Mouse (Mus musculus): Measurements from ENCODE around the gene Atp8a1. TPM values are rescaled to one million over a fixed set of nuclear protein-coding genes. Genes with fewer than 3 reads are reported as not detected.
A peak's percentile ranks its signal among the peaks of the same experiment; 100 is the strongest.

Atp8a1 gene
- total RNA-seq, 2 experiments from 2014 or later: 171 to 190 TPM

- DNase-seq (ENCODE audit: extremely low spot score in 1 of 2, low spot score in 2 of 2): no peak
- H3K27ac ChIP-seq: no peak overlapping the region
- intact Hi-C loops (cut with DNase I): loop anchor here (5.0 kb wide), 1 partner anchor 56 kb away; no protein-coding TSS in a partner anchor
- TF ChIP-seq CTCF (IDR thresholded peaks at IDR 0.05): no peak
- no peak overlapping the region for H3K4me3 ChIP-seq
Measured at GRCm38 (mm10) chr5:67641406-67642120, 205.7 kb downstream of the Atp8a1 start.

GRCm38 (mm10) chr5:67640596-67641312, 206.5 kb downstream of the Atp8a1 start:
- intact Hi-C loops (cut with DNase I): loop anchor here (5.0 kb wide), 1 partner anchor 57 kb away; no protein-coding TSS in a partner anchor
- H3K27ac ChIP-seq: no peak overlapping the region
- TF ChIP-seq CTCF (IDR thresholded peaks at IDR 0.05): no peak
- no peak for DNase-seq (ENCODE audit: extremely low spot score in 1 of 2, low spot score in 2 of 2)
- no peak overlapping the region for H3K4me3 ChIP-seq

DNA sequence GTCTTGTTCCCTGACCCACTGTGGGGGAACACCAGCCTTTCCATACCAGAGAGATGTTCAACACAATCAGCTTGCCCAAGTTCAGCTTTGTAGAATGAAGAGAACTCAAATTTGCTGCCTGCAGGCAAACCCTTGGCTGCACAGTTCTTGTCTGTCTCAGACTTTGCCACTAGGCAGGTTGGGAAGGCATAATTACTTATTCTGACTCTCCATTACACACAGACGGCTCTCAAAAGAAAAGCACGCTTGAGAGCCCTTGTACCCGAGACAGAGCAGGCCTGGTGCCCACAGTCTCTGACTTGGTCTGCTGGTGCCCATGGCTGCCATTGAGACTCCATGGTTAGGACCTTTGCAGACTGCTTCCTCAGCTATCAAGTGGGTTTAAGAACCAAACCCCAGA, 212.9 kb downstream of the Atp8a1 start:
- no peak for TF ChIP-seq CTCF (IDR thresholded peaks at IDR 0.05)

DNA sequence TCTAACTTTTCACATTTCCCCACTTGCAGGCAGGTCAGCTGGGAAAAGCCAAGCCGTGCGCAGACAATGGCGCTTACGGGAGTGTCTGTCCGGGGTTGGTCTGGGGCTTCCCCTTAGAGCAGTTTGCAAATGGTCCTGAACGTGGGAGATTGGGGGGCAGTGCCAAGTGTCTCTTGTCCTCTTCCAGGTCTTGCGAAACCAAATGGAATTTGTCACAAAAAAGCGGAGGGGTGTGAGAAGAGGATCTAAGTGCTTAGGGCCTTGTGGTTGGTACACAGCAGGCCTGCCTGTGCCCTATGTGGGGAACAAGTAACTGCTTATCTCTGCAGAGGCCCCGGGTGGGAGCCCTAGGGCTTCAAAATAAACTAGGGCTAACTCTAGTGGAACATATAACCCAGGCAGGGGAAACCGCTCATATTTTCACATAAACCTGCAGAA, 213.4 kb downstream of the Atp8a1 start:
- Histone ChIP-seq H3K4me3 (no peak overlapping the region), H3K27ac (no peak overlapping the region)
- DNase-seq (ENCODE audit: extremely low spot score in 1 of 2, low spot score in 2 of 2): no peak
- intact Hi-C loops (cut with DNase I): no loop called here
- TF ChIP-seq CTCF (IDR thresholded peaks at IDR 0.05): no peak

More for the DNA sequence above, 212.9 kb downstream of the Atp8a1 start:
- no peak overlapping the region for H3K27ac ChIP-seq
- no peak overlapping the region for H3K4me3 ChIP-seq
- no peak for DNase-seq (ENCODE audit: extremely low spot score in 1 of 2, low spot score in 2 of 2)
- intact Hi-C loops (cut with DNase I): no loop called here

DNA sequence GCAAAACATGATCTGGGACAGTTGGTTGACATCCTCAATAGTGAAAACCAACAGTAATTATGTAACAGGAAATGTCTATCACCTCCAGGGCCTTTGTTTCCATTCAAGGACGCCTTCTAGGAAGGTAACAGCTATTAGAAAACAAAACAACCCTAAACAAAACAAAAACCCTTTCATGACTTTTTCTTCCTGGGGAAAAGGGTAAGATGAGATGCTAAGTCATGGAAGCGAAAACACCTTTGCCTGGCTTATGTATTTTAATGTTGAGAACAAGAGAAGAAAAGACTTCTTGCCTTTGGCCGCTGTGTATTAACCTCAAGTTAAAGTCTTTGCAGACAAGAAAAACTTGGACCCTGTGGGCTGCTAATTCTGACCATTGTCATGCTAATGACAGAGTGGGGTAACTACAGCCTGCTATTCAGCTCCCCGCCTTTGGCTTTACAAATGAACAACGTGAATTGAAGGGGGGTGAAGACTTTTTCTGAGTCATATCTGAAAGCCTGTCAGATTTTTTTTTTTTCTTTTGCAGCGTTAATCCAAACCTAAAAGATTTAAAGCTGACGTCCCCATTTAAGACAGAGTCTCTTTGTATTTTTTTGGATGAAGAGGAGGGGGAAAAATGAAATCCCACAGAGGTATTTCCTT, 214.0 kb downstream of the Atp8a1 start:
- Histone ChIP-seq H3K27ac (no peak overlapping the region), H3K4me3 (no peak overlapping the region)
- intact Hi-C loops (cut with DNase I): no loop called here
- DNase-seq (ENCODE audit: extremely low spot score in 1 of 2, low spot score in 2 of 2): no peak
- TF ChIP-seq CTCF (IDR thresholded peaks at IDR 0.05): no peak

DNA sequence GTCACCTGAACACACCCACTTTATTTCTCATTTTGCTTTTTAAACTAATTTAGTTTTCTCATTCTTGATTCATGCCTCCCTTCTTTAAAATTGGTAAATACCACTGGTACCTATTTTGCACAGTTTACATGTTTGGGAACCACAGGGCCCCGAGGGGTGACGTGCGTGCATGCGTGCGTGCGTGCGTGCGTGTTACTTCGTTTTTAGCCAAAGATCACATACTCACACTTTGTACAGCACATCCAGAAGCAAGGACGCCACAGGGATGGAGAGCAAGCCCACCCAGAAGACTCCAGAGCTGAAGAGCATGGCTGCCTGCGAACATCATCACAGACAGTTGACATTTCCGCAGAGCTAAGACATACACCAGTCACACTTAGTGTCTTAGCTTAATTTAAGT, 216.0 kb downstream of the Atp8a1 start:
- TF ChIP-seq CTCF (IDR thresholded peaks at IDR 0.05): no peak
- intact Hi-C loops (cut with DNase I): no loop called here
- no peak for DNase-seq (ENCODE audit: extremely low spot score in 1 of 2, low spot score in 2 of 2)
- Histone ChIP-seq H3K4me3 (no peak overlapping the region), H3K27ac (no peak overlapping the region)

DNA sequence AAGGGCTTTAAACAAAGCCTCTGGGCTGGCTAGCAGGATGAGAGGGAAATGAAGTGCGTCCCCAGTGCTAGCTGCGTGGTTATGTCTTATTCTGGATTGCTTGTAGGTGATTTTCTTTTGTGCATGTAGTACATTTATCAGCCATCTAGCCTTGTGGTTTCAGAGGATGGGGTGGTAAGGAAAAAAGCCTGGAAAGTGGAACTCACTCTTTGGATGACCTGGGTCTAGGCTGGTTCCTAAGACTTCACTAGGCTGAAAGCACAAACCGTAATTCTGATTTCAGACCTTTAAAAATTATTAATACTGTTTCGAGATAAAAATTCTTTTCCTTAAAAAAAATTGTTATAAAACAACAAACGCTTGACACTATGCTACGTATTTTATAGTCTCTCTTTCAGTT, 217.4 kb downstream of the Atp8a1 start:
- intact Hi-C loops (cut with DNase I): no loop called here
- no peak for DNase-seq (ENCODE audit: extremely low spot score in 1 of 2, low spot score in 2 of 2)
- TF ChIP-seq CTCF (IDR thresholded peaks at IDR 0.05): no peak
- Histone ChIP-seq H3K27ac (no peak overlapping the region), H3K4me3 (no peak overlapping the region)

DNA sequence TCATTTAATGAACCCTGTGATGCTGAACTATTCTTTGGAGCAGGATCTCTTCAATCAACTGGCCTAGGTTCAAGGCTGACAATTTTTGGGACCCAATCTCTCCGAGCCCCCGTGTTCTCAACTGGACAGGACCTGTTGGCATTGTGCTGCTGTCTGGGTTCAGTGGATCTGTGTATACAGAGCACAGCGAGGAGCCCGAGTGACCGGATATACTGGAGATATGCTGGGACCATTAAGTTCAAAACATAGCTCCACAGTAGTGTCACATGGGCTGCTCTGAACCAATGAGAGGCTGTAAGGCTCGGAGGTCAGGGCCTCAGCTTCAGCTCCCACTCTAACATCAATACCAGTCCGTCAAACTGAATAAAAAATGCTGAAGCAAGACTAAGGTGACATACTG, 217.8 kb downstream of the Atp8a1 start:
- intact Hi-C loops (cut with DNase I): no loop called here
- no peak for TF ChIP-seq CTCF (IDR thresholded peaks at IDR 0.05)
- DNase-seq (ENCODE audit: extremely low spot score in 1 of 2, low spot score in 2 of 2): no peak
- no peak overlapping the region for H3K4me3 ChIP-seq
- no peak overlapping the region for H3K27ac ChIP-seq

DNA sequence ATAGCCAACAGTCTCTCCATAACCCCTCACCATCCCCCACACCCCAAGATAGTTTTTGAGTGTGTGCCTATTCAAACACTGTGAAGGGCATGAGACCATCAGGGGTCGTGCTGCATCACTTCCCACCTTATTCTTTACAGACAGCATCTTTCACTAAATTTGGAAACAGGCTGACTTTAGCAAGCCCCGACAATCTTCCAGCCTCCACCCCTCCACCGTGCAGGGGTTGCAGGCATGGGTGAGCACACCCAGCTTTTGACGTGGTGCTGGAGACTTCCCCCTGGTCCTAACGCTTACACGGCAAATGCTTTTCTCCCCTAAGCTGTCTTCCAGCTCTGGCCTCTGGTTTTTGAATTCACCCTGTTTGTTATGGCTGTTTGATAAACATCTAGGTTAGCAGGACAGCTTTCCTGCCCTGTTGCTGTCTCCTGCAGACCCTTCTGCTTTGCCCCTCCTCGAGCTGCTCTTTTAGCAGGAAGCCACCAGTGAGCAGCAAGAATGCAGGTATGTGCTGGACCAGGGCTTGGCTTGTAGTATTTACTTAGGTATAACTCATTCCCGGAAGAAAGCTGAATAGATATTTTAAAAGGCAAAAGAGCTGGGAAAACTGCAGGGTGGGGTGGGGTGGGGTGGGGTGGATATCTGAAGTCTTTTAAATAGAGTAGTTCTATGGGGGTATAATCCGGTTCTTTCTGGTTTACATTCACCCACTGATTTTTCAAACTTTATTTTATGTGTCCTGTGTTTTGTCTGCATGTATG, 218.9 kb downstream of the Atp8a1 start:
- no peak for TF ChIP-seq CTCF (IDR thresholded peaks at IDR 0.05)
- no peak for DNase-seq (ENCODE audit: extremely low spot score in 1 of 2, low spot score in 2 of 2)
- H3K4me3 ChIP-seq: no peak overlapping the region
- intact Hi-C loops (cut with DNase I): no loop called here
- H3K27ac ChIP-seq: no peak overlapping the region

DNA sequence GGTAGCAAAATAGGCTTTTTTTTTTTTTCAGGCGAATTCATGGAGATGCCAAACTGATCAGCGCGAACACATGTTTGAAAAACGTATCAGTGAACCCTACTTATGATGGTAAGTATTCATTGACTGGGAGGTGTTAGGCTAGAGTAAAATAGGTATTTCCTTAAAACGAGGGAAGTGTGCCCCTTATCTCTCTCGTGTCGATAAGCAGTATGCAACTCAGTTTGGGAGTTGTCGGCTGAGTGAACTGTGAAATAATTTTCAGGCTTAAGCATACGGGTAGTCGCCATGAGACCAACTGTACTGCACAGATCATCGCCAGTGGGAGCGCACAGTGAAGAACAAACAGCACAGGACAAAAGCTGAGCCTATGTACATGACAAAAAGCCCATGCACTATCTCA, 226.0 kb downstream of the Atp8a1 start:
- TF ChIP-seq CTCF (IDR thresholded peaks at IDR 0.05): no peak
- DNase-seq (ENCODE audit: extremely low spot score in 1 of 2, low spot score in 2 of 2): peak in 1 of 2 experiments; percentile 4
- intact Hi-C loops (cut with DNase I): no loop called here
- H3K27ac ChIP-seq: no peak overlapping the region
- H3K4me3 ChIP-seq: no peak overlapping the region

- TF ChIP-seq CTCF (IDR thresholded peaks at IDR 0.05): no peak
- DNase-seq (ENCODE audit: extremely low spot score in 1 of 2, low spot score in 2 of 2): no peak
- no peak overlapping the region for H3K27ac ChIP-seq
- H3K4me3 ChIP-seq: no peak overlapping the region
- intact Hi-C loops (cut with DNase I): loop anchor here (5.0 kb wide), 1 partner anchor 77 kb away; no protein-coding TSS in a partner anchor
Measured at GRCm38 (mm10) chr5:67609520-67609837, 237.8 kb downstream of the Atp8a1 start.

Measured in left cerebral cortex, adult 2 months (tissue).